Mouse (Mus musculus): ENCODE measurements around the gene Greb1.

Gene Greb1

DNA sequence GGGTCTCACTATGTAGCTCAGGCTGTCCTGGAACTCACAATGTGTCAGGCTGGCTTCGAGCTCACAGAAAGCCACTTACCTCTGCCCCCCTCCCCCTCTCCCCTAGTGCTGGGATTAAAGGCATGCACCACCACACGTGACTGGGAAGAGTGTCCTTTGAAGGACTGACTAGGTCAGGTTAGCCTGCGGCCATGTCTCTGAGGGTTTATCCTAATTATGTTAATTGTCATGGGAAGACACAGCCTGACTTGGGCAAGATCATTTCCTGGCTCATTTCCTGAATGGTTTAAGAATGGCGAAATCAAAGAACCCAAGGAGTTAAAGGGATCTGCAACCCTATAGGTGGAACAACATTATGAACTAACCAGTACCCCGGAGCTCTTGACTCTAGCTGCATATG, 105.9 kb downstream of the Greb1 start:
- DNase-seq (ENCODE audit: low spot score in 2 of 2) = no peak

DNA sequence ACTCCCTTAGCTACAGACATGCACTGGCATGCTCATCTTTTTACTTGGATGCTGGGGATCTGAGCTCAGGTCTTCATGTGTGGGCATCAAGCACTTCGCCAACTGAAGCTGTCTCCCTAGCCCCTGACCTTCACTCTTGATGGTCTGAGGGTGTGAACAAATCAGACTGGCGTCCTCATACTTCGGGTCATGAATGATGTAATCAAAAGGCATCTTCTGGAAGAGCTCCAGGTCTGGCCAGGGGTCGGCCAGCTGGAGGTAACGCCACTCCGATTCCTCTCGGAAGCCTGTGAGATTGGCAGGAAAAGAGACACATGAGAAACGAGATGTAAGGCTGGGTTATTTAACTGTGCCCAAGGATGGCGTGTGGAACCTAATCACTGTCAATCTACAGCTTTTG, 110.1 kb downstream of the Greb1 start:
- no peak for DNase-seq (ENCODE audit: low spot score in 2 of 2)

GRCm38 (mm10) chr12:16672246-16672645, 128.4 kb downstream of the Greb1 start:
- DNase-seq (ENCODE audit: low spot score in 2 of 2) = no peak

- DNase-seq (ENCODE audit: low spot score in 2 of 2) = no peak
These were observed 131.5 kb downstream of the Greb1 start for GRCm38 (mm10) chr12:16669176-16669575.

GRCm38 (mm10) chr12:16665022-16665421, 135.7 kb downstream of the Greb1 start:
- DNase-seq (ENCODE audit: low spot score in 2 of 2) = no peak

- peak; percentile 22 to 43 for DNase-seq (ENCODE audit: low spot score in 2 of 2)
These were observed 137.6 kb downstream of the Greb1 start for GRCm38 (mm10) chr12:16662955-16663585.

DNA sequence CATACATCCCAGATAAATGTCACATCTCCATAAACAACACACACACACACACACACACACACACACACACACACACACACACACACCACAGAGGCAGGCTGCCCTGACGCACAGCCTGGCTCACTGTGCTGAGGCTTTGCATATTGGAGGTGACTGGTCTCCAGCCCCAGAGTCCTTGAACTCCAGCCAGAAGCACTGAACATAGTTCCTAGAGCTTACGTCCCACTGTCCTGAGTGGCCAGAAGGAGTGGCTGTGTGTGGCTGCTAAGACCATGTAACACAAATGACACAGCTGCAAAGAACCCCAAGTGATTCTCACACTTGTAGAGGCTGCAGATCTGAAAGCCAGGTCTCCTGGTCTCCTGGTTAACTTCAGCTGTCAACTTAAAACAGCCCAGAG, 138.8 kb downstream of the Greb1 start:
- DNase-seq (ENCODE audit: low spot score in 2 of 2) = no peak

GRCm38 (mm10) chr12:16661459-16661858, 139.2 kb downstream of the Greb1 start:
- no peak for DNase-seq (ENCODE audit: low spot score in 2 of 2)

DNA sequence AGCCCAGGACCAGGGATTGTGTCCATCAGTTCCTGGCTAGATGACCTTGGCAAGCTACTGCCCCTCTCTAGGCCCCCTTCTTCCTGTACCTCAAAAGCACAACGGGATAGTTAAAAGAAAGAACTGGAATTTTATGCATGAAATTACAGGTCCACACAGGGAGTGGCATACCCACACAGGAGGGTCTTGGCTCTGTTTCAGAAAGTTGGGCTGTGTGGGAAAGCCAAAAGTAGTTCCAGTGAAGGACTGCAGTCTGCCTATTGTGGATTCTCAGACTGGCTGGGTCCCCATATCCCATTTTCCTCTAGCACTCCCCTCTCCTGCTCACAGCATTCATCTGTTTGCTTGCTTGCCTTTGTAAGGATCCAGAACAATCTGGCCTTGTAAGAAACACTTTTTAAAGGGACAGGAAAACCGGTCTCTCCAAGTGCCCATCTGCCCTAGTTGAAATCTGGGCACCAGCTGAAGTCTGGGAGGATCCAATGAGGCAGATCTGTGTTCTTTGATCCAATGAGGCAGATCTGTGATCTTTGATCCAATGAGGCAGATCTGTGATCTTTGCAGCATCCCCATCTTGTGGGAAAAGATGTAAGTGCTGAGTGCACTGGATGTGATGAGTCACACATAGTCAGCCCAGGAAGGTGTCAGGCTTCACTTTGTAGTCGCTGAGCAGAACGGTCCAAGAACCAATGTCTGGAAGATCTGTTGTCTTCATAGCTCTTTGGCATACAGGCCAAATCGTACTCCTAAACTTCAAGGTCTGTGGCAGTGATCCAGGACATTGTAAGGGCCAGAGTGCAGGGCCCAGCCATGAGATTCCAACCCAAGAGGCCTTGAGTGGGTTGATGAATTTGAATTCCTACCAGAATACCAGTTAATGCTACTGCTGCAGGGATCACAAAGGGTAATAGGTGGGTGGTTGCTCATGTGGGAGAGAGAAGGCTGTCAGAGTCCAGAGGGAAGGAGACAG, 143.5 kb downstream of the Greb1 start:
- peak; percentile 26 to 29 for DNase-seq (ENCODE audit: low spot score in 2 of 2)

- no peak for DNase-seq (ENCODE audit: low spot score in 2 of 2)
These were observed 145.1 kb downstream of the Greb1 start for GRCm38 (mm10) chr12:16655604-16656003.

- DNase-seq (ENCODE audit: low spot score in 2 of 2) = peak; percentile 62 to 78
These were observed 147.2 kb downstream of the Greb1 start, which contains the start of gene Ntsr2 for GRCm38 (mm10) chr12:16653332-16654093. Ntsr2 (plus strand) TSS chr12:16653382.

DNA sequence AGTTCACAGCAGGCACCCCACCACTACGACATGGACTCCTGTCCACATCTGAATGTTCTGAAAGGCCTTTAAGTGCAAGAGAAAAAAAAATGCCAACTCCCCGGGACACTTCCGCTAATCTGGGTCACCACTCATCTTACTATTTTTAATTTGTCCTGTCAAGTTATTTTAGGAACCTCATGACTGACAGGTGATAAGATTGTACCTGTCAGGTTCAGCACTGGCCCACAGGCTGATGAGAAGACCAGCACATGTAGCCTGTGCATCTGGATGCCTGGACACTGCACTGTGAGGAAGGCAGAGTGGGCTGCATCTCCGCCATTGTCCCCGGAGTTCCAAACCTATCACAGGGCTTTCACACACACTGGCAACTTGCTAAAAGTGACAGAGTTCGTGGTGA, 150.9 kb downstream of the Greb1 start:
- DNase-seq (ENCODE audit: low spot score in 2 of 2) = no peak

GRCm38 (mm10) chr12:16648273-16648672, 152.4 kb downstream of the Greb1 start:
- DNase-seq (ENCODE audit: low spot score in 2 of 2) = no peak

- DNase-seq (ENCODE audit: low spot score in 2 of 2) = no peak
These were observed 153.8 kb downstream of the Greb1 start for GRCm38 (mm10) chr12:16646780-16647409.

DNA sequence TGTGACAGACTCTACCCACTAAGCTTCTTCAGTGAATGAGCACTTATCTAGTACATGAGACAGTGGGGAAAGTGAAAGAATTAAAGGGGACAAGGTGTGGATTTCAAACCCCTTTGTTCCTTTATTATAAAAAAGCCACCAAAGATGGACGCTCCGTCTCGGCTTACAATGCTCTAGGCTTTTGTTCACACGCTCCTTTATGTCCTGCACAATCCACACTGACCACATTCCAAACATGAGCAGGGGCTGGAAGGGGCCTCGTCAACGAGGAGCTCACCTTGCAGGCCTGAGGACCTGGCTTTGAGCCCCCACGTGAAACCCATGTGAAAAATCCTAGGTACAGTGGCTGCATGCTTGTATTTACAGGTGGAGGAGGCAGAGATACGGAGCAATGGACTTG, 156.0 kb downstream of the Greb1 start:
- DNase-seq (ENCODE audit: low spot score in 2 of 2) = no peak

GRCm38 (mm10) chr12:16643508-16644345, 157.0 kb downstream of the Greb1 start:
- DNase-seq (ENCODE audit: low spot score in 2 of 2) = peak; percentile 26 to 41

GRCm38 (mm10) chr12:16642000-16642399, 158.7 kb downstream of the Greb1 start:
- DNase-seq (ENCODE audit: low spot score in 2 of 2) = no peak

DNA sequence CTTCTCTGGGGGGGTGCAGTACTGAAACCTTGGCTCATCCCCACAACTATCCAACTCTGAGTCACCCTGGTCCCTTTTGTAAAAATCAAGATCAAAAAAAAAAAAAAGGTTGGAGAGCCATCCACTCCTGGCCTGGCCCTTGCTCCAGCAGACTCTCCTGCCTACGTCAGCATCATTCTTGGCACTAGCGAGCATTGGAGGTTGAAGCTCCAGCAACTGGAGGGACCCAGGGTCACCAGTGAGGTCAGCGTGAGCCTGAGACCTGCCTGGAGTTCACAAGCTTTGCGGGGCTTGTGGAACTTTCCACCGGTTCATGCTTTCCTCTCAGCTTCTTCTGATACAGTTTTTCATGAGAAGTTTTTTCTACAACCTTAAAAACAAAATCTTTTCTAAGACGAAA, 160.6 kb downstream of the Greb1 start:
- no peak for DNase-seq (ENCODE audit: low spot score in 2 of 2)

DNA sequence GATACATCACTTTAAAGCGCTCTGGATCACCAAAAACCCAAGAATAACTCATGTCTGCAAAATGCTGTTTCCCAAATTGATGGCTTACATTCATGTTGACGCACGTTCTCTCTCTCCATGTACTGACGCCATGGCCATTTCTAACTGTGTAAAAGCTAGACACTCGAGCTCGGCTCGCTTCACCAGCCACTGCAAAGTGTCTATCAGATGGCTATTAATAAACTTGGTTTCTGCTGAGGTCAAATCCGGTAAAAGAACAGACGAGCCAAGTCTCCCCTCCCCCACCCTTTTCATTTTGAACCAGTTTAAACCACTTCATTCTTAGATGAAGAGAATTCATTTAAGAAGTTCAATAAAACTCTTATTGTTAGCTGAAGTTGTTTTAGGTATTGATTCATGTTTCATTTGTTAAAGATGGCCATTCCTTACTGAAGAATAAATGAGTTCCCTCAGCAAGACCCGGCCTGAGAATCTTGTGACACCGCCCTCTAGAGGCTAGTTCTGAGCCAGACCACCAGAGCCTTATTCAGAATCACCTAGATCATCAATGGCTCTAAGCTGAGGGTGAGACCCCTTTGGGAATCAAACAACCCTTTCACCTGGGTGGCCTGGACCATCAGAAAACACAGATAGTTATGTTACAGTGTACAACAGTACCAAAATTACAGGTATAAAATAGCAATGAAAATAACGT, 161.5 kb downstream of the Greb1 start:
- DNase-seq (ENCODE audit: low spot score in 2 of 2) = no peak

DNA sequence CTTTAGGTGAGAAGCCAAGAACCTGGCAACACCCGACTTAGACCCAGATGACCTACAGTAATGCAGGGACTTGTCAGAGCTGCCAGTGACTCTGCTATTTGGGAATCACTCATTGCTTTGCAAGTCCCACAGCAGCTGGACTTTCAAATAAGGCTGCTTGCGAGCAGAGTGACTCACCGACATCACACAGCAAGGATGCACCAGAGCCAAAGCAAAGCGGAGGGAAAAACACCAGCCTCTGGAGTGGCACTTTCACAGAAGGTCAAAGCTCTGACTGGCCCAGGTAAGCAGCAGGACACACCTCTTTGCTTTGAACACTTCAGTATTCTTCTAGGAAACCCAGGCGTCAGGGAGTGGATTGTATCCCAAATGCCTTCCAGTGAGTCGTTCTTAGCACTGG, 164.9 kb downstream of the Greb1 start:
- DNase-seq (ENCODE audit: low spot score in 2 of 2) = no peak
